Mouse (Mus musculus) heart, postnatal 10 days (tissue): Measurements from ENCODE around the gene Bsnd. TPM values are rescaled to one million over a fixed set of nuclear protein-coding genes. Genes with fewer than 3 reads are reported as not detected.

Experiments used
- total RNA-seq, 2 experiments: library from RNA; stranded (reverse); gene quantifications; 2 replicates each; pipeline ENCODE4 v1.2.3; 2021

Gene Bsnd
- total RNA-seq, 2 experiments from 2014 or later: not detected

Other genes with a start within 250 kb of the Bsnd start
- gene Usp24, start 176.1 kb downstream of the Bsnd start, total RNA-seq: 10 to 100 TPM; 40.6 to 44.5 TPM
- gene Pcsk9, start 28.0 kb downstream of the Bsnd start, total RNA-seq: not detected
- gene Dhcr24, start 68.8 kb upstream of the Bsnd start, total RNA-seq: 1 to 10 TPM; 6.9 to 8.4 TPM
- not detected for gene Lexm, start 125.0 kb upstream of the Bsnd start, total RNA-seq
- under 1 TPM; 0.17 to 0.35 TPM for gene Ttc22, start 130.1 kb upstream of the Bsnd start, total RNA-seq
- gene Pars2, start 158.8 kb upstream of the Bsnd start, total RNA-seq: 1 to 10 TPM; 4.2 to 5.0 TPM
- 10 to 100 TPM; 19.9 to 21.9 TPM for gene Ttc4, start 186.7 kb upstream of the Bsnd start, total RNA-seq
- under 1 TPM; 0.29 to 0.60 TPM for gene Mroh7, start 238.6 kb upstream of the Bsnd start, total RNA-seq
- under 1 TPM; 0.36 to 0.62 TPM for gene Fam151a, start 241.6 kb upstream of the Bsnd start, total RNA-seq